ENCODE assay signal across 28 mouse cellular contexts in genomic region chr15:25524189-25524588, GRCm38 (mm10).
A peak's percentile ranks its signal among the peaks of the same experiment; 100 is the strongest.
DNase-seq lines count a peak whose midpoint lies in the region; ATAC-seq and TF ChIP-seq lines count a peak whose summit lies in the region.
"Had no signal": no experiment of that assay in that cellular context is flagged by ENCODE, and none has a peak within 500 bp of the region (broad histone marks: within the 10 kb centered on the region; RNA-seq: fewer than 3 reads in every experiment).

No protein-coding gene starts in this region.

- DNase-seq in gastrocnemius, adult 2 months, result no peak
- no peak for DNase-seq in gastrocnemius, adult 18-20 months (ENCODE audit: low spot score)
- DNase-seq in heart, adult 8-10 months (ENCODE audit: low spot score), result peak; percentile 42
- no peak for DNase-seq in heart, postnatal 25 days (ENCODE audit: low spot score)
- DNase-seq in lung, postnatal 36 days, result peak; percentile 15
- no peak for DNase-seq in lung, adult 18-20 months
- DNase-seq: adrenal gland, postnatal 10 days; adrenal gland, postnatal 36 days; cerebellum, adult 11 months; cerebellum, adult 2 months; cerebellum, adult 9-11 months; cerebellum, postnatal 25 days; embryo, embryonic 11 days; gastrocnemius, postnatal 14 days; kidney, adult 11 months had no signal

- ATAC-seq in megakaryocyte progenitor cell, adult 5-6 weeks (replicated peaks; ENCODE audit: poor library complexity), result peak; percentile 34; the same call in 1 of the 2 replicates
- ATAC-seq in monocyte, adult 5-6 weeks (replicated peaks; ENCODE audit: insufficient number of reproducible peaks, low FRiP score, low TSS enrichment, poor library complexity, severe bottlenecking), result no peak
- ATAC-seq: forebrain, embryonic 15.5 days; hindbrain, embryonic 16.5 days; intestine, embryonic 15.5 days; Patski had no signal

- H3K4me3 ChIP-seq in gastrocnemius, adult 2 months, result no peak overlapping the region
- H3K4me3 ChIP-seq: embryonic facial prominence, embryonic 10.5 days; embryonic facial prominence, embryonic 13.5 days; erythroblast, embryonic 14.5 days; forebrain, embryonic 12.5 days; forebrain, embryonic 15.5 days; heart, embryonic 10.5 days; hindbrain, embryonic 10.5 days; hindbrain, embryonic 13.5 days; intestine, embryonic 15.5 days had no signal

- no peak for TF ChIP-seq CTCF in gastrocnemius, adult 2 months (IDR thresholded peaks at IDR 0.05)

- H3K27ac ChIP-seq in gastrocnemius, adult 2 months, result peak overlapping the region; percentile 72
- H3K27ac ChIP-seq: embryonic facial prominence, embryonic 10.5 days; embryonic facial prominence, embryonic 13.5 days; forebrain, embryonic 12.5 days; forebrain, embryonic 15.5 days; heart, embryonic 10.5 days; hindbrain, embryonic 10.5 days; hindbrain, embryonic 13.5 days; intestine, embryonic 15.5 days had no signal

- intact Hi-C loops in gastrocnemius, adult 2 months (cut with DNase I), result no loop called here
- intact Hi-C loops in heart, postnatal 25 days (cut with DNase I), result no loop called here

Comparison
In these comparisons a context has a peak if more than half of its experiments do, and no peak if none do; other contexts are left out.
1. DNase-seq: peak in heart, adult 8-10 months (single experiment) and lung, postnatal 36 days (single experiment); none in gastrocnemius, adult 2 months (single experiment), gastrocnemius, adult 18-20 months (single experiment), heart, postnatal 25 days (single experiment) and lung, adult 18-20 months (0 of 2).